Mouse (Mus musculus) CH12.LX (cell line): ENCODE results near the gene A230050P20Rik.

Experiments used
- BHLHE40 ChIP-seq: IDR thresholded peaks from 2 replicates; pipeline ENCODE4 v1.6.1; 2011; ENCODE audit warnings: mild to moderate bottlenecking, low read depth, low read length, improper control_type of control experiment
- CHD1 ChIP-seq: IDR thresholded peaks from 2 replicates; pipeline ENCODE4 v1.6.1; 2012; ENCODE audit warnings: low read depth, low read length, improper control_type of control experiment, inconsistent platforms
- CTCF ChIP-seq, 2 experiments: IDR thresholded peaks in 1 of 2; conservative IDR thresholded peaks in 1 of 2; 2 replicates each; pipeline ENCODE4 v1.5.1; 2011 to 2012; ENCODE audit warnings: low read depth in 2 of 2, low read length in 2 of 2, improper control_type of control experiment in 1 of 2, inconsistent platforms in 1 of 2, mild to moderate bottlenecking in 1 of 2, moderate library complexity in 1 of 2
- ELF1 ChIP-seq: IDR thresholded peaks from 2 replicates; pipeline ENCODE4 v1.6.1; 2014; ENCODE audit warnings: low read depth, mild to moderate bottlenecking, inconsistent platforms, low read length, improper control_type of control experiment
- EP300 ChIP-seq: IDR thresholded peaks from 2 replicates; pipeline ENCODE4 v1.6.1; 2011; ENCODE audit warnings: low read length, improper control_type of control experiment
- ETS1 ChIP-seq: conservative IDR thresholded peaks from 2 replicates; pipeline ENCODE4 v1.6.1; 2012; ENCODE audit warnings: low read depth, mild to moderate bottlenecking, inconsistent platforms, low read length, improper control_type of control experiment, moderate library complexity
- GABPA ChIP-seq: IDR thresholded peaks from 2 replicates; pipeline ENCODE4 v1.6.1; 2012; ENCODE audit warnings: low read depth, low read length, improper control_type of control experiment, inconsistent platforms; ENCODE audit not compliant: insufficient replicate concordance
- HCFC1 ChIP-seq: IDR thresholded peaks from 2 replicates; pipeline ENCODE4 v1.6.1; 2012; ENCODE audit warnings: low read depth, mild to moderate bottlenecking, inconsistent platforms, low read length, improper control_type of control experiment
- MAX ChIP-seq: IDR thresholded peaks from 2 replicates; pipeline ENCODE4 v1.6.1; 2011; ENCODE audit warnings: low read length, improper control_type of control experiment
- MAZ ChIP-seq: IDR thresholded peaks from 2 replicates; pipeline ENCODE4 v1.6.1; 2012; ENCODE audit warnings: low read depth, mild to moderate bottlenecking, inconsistent platforms, low read length, improper control_type of control experiment, moderate library complexity
- POLR2A ChIP-seq: IDR thresholded peaks from 2 replicates; pipeline ENCODE4 v1.6.1; 2011; ENCODE audit warnings: low read depth, mild to moderate bottlenecking, improper control_type of control experiment, low read length
- RCOR1 ChIP-seq: conservative IDR thresholded peaks from 2 replicates; pipeline ENCODE4 v1.6.1; 2012; ENCODE audit warnings: low read depth, mild to moderate bottlenecking, inconsistent platforms, low read length, improper control_type of control experiment
- USF1 ChIP-seq: IDR thresholded peaks from 2 replicates; pipeline ENCODE4 v1.6.1; 2014; ENCODE audit warnings: low read depth, mild to moderate bottlenecking, inconsistent platforms, low read length, improper control_type of control experiment
- ZKSCAN1 ChIP-seq: IDR thresholded peaks from 2 replicates; pipeline ENCODE4 v1.6.1; 2012; ENCODE audit warnings: low read depth, inconsistent platforms, low read length, improper control_type of control experiment, borderline replicate concordance

- no peak for TF ChIP-seq ZKSCAN1
- no peak for TF ChIP-seq CTCF (conservative IDR thresholded peaks at IDR 0.05 in 1 of 2, IDR thresholded peaks at IDR 0.05 in 1 of 2; ENCODE audit: low read depth in 2 of 2, low read length in 2 of 2)
- no peak for TF ChIP-seq BHLHE40
- TF ChIP-seq ELF1: no peak
- TF ChIP-seq ETS1: no peak
- TF ChIP-seq GABPA: no peak
- TF ChIP-seq POLR2A: no peak; the same call in 1 of the 2 replicates
- no peak for TF ChIP-seq EP300
- no peak for TF ChIP-seq MAZ
- TF ChIP-seq HCFC1: no peak
- TF ChIP-seq MAX: no peak
- no peak for TF ChIP-seq USF1
- TF ChIP-seq RCOR1: no peak
- TF ChIP-seq CHD1: no peak
Observed at GRCm38 (mm10) chr9:20892104-20892653, 23.7 kb downstream of the A230050P20Rik start.
